Mouse (Mus musculus) kidney, embryonic 14.5 days (tissue): ENCODE data around the gene Tsr2. TPM values are rescaled to one million over a fixed set of nuclear protein-coding genes. Genes with fewer than 3 reads are reported as not detected.
A peak's percentile ranks its signal among the peaks of the same experiment; 100 is the strongest.

Experiments
- ATAC-seq: fragments of 200-750 bp; cut with Nextera tagmentation; 2 replicates; pipeline ENCODE4 v1.8.0; 2017; ENCODE audit warnings: moderate number of reproducible peaks, mild to moderate bottlenecking, moderate TSS enrichment, moderate library complexity; ENCODE audit not compliant: low FRiP score, low TSS enrichment
- H3K27ac ChIP-seq: fragments of 300-500 bp; sonication (generic); 2 replicates; pipeline ENCODE4 v1.5.1; 2014; ENCODE audit warnings: low read depth, mild to moderate bottlenecking, low read length, moderate library complexity, mixed read lengths
- H3K27me3 ChIP-seq: fragments of 300-500 bp; sonication (generic); 2 replicates; pipeline ENCODE4 v1.6.1; 2014; ENCODE audit warnings: mild to moderate bottlenecking, low read length; ENCODE audit not compliant: control insufficient read depth, insufficient read depth
- H3K36me3 ChIP-seq: fragments of 300-500 bp; sonication (generic); 2 replicates; pipeline ENCODE4 v1.6.1; 2014; ENCODE audit warnings: low read length, mixed read lengths; ENCODE audit not compliant: control insufficient read depth, insufficient read depth
- H3K4me1 ChIP-seq: fragments of 300-500 bp; sonication (generic); 2 replicates; pipeline ENCODE4 v1.6.1; 2014; ENCODE audit warnings: low read length, mixed read lengths; ENCODE audit not compliant: control insufficient read depth, insufficient read depth
- H3K4me2 ChIP-seq: fragments of 300-500 bp; sonication (generic); replicated peaks from 2 replicates; pipeline ENCODE4 v1.6.1; 2014; ENCODE audit warnings: low read depth, mild to moderate bottlenecking, low read length
- H3K4me3 ChIP-seq: fragments of 300-500 bp; sonication (generic); 2 replicates; pipeline ENCODE4 v1.5.1; 2014; ENCODE audit warnings: mild to moderate bottlenecking, low read length
- H3K9ac ChIP-seq: fragments of 300-500 bp; sonication (generic); 2 replicates; pipeline ENCODE4 v1.6.1; 2014; ENCODE audit warnings: low read depth, mild to moderate bottlenecking, low read length, moderate library complexity
- H3K9me3 ChIP-seq: fragments of 300-500 bp; sonication (generic); 2 replicates; pipeline ENCODE4 v1.6.1; 2016; ENCODE audit warnings: low read length; ENCODE audit not compliant: control insufficient read depth
- WGBS: fragments of 180-500 bp; shearing (Covaris S2); extraction: QIAGEN DNeasy Blood & Tissue Kit; methylation state at CpG from one replicate; pipeline ENCODE4 v1.1.7; 2014; 5-methylcytosine and 5-hydroxymethylcytosine counted together
- polyA plus RNA-seq: library from polyadenylated mRNA; unstranded; fragments of >200 nt; fragmentation: Nextera tagmentation; extraction: Ambion mirVana; gene quantifications from 2 replicates; pipeline ENCODE4 v1.2.1, GENCODE M21; 2014

Tsr2 gene
- polyA plus RNA-seq, 1 experiment from 2014 or later = 42.0 TPM

GRCm38 (mm10) chrX:151049661-151050215, 46.6 kb downstream of the Tsr2 start:
- H3K4me3 ChIP-seq = no peak overlapping the region
- no peak overlapping the region for H3K27ac ChIP-seq
- H3K36me3 ChIP-seq = no peaks in the 10 kb centered on the region
- H3K27me3 ChIP-seq = peaks cover 2% of the 10 kb centered on the region; the same call in 1 of the 2 replicates
- no peak overlapping the region for H3K9ac ChIP-seq
- H3K9me3 ChIP-seq = no peaks in the 10 kb centered on the region
- 58% methylated on average over 8 of the region's 8 CpGs for WGBS
- 0 out of 2 replicates have a peak, but pooled peaks cover 9% of the 10 kb centered on the region for H3K4me1 ChIP-seq
- peak overlapping the region; percentile 60; the same call in 1 of the 2 replicates for H3K4me2 ChIP-seq
- ATAC-seq = no peak

- peak overlapping the region; percentile 66 for H3K4me3 ChIP-seq
- peak overlapping the region; percentile 60 for H3K4me2 ChIP-seq
- peak overlapping the region; percentile 86 for H3K9ac ChIP-seq
- no peaks in the 10 kb centered on the region for H3K9me3 ChIP-seq
- H3K36me3 ChIP-seq = no peaks in the 10 kb centered on the region
- WGBS = 26% methylated on average over 44 of the region's 56 CpGs
- H3K27ac ChIP-seq = peak overlapping the region; percentile 92
- peak; percentile 56; the same call in 1 of the 2 replicates for ATAC-seq
- H3K27me3 ChIP-seq = no peaks in the 10 kb centered on the region
- H3K4me1 ChIP-seq = 0 out of 2 replicates have a peak, but pooled peaks cover 9% of the 10 kb centered on the region
These were observed 48.8 kb downstream of the Tsr2 start for GRCm38 (mm10) chrX:151047431-151048058.

GRCm38 (mm10) chrX:151046777-151047430, 49.4 kb downstream of the Tsr2 start:
- H3K27me3 ChIP-seq = no peaks in the 10 kb centered on the region
- WGBS = 32% methylated on average over 46 of the region's 62 CpGs
- H3K9ac ChIP-seq = peak overlapping the region; percentile 86
- peak overlapping the region; percentile 92 for H3K27ac ChIP-seq
- peak; percentile 91 for ATAC-seq
- H3K9me3 ChIP-seq = no peaks in the 10 kb centered on the region
- peak overlapping the region; percentile 66 for H3K4me3 ChIP-seq
- no peaks in the 10 kb centered on the region for H3K36me3 ChIP-seq
- peak overlapping the region; percentile 60 for H3K4me2 ChIP-seq
- 0 out of 2 replicates have a peak, but pooled peaks cover 9% of the 10 kb centered on the region for H3K4me1 ChIP-seq

- 57% methylated on average over 11 of the region's 11 CpGs for WGBS
- Histone ChIP-seq H3K27ac (peak overlapping the region; percentile 92; the same call in 1 of the 2 replicates), H3K4me2 (peak overlapping the region; percentile 60), H3K9me3 (no peaks in the 10 kb centered on the region), H3K4me3 (peak overlapping the region; percentile 66), H3K9ac (peak overlapping the region; percentile 86; the same call in 1 of the 2 replicates), H3K27me3 (no peaks in the 10 kb centered on the region), H3K4me1 (0 out of 2 replicates have a peak, but pooled peaks cover 9% of the 10 kb centered on the region), H3K36me3 (no peaks in the 10 kb centered on the region)
- ATAC-seq = no peak
These were observed 50.0 kb downstream of the Tsr2 start for GRCm38 (mm10) chrX:151046321-151046720.

GRCm38 (mm10) chrX:151045850-151046249, 50.5 kb downstream of the Tsr2 start, which contains the start of gene Fgd1:
TSS of gene Fgd1 (plus strand) at chrX:151046150.
- Histone ChIP-seq H3K27ac (peak within 1 kb of the TSS; percentile 92), H3K27me3 (no peaks in the 10 kb centered on the region), H3K4me2 (peak within 1 kb of the TSS; percentile 60), H3K9ac (peak within 1 kb of the TSS; percentile 86), H3K36me3 (no peaks in the 10 kb centered on the region), H3K4me3 (peak within 1 kb of the TSS; percentile 66), H3K9me3 (no peaks in the 10 kb centered on the region), H3K4me1 (0 out of 2 replicates have a peak, but pooled peaks cover 9% of the 10 kb centered on the region)
- ATAC-seq = no peak
- WGBS = 96% methylated on average over 8 of the region's 8 CpGs

- H3K27ac ChIP-seq = no peak overlapping the region
- H3K4me3 ChIP-seq = no peak overlapping the region
- no peaks in the 10 kb centered on the region for H3K4me1 ChIP-seq
- no peak overlapping the region for H3K9ac ChIP-seq
- 61% methylated on average over 5 of the region's 5 CpGs for WGBS
- no peak overlapping the region for H3K4me2 ChIP-seq
- no peak for ATAC-seq
- H3K27me3 ChIP-seq = peaks cover under 1% of the 10 kb centered on the region; the same call in 1 of the 2 replicates
- H3K36me3 ChIP-seq = no peaks in the 10 kb centered on the region
- H3K9me3 ChIP-seq = no peaks in the 10 kb centered on the region
These were observed 55.1 kb downstream of the Tsr2 start for GRCm38 (mm10) chrX:151041223-151041622.

Other genes with a start within 250 kb of the Tsr2 start
- 20.2 and 31.3 TPM in 2 replicates for gene Gnl3l, start 79.2 kb downstream of the Tsr2 start, polyA plus RNA-seq
- 16.4 and 18.2 TPM in 2 replicates for gene Fgd1, start 50.4 kb downstream of the Tsr2 start, polyA plus RNA-seq
- gene Wnk3, start 101.5 kb upstream of the Tsr2 start, polyA plus RNA-seq = 3.9 and 4.3 TPM in 2 replicates
- 2.8 and 4.8 TPM in 2 replicates for gene Fam120c, start 247.6 kb upstream of the Tsr2 start, polyA plus RNA-seq